Mouse (Mus musculus) bone marrow, adult 2 months (tissue): Measurements from ENCODE around the gene Mxd3.

Experiments
- CTCF ChIP-seq: fragments of 200-500 bp; IDR thresholded peaks from 2 replicates; pipeline ENCODE4 v1.5.1; 2011; ENCODE audit warnings: low read length, control low read depth; ENCODE audit not compliant: control insufficient read depth, insufficient read depth
- POLR2A ChIP-seq: fragments of 200-500 bp; IDR thresholded peaks from 2 replicates; pipeline ENCODE4 v1.6.1; 2011; ENCODE audit warnings: low read depth, mild to moderate bottlenecking, control low read depth, low read length, borderline replicate concordance; ENCODE audit not compliant: control insufficient read depth

GRCm38 (mm10) chr13:55369531-55370114, 40.0 kb upstream of the Mxd3 start, which contains the start of gene Rgs14:
- TF ChIP-seq CTCF = no peak
- peak; percentile 79; the same call in 1 of the 2 replicates for TF ChIP-seq POLR2A
